In genomic region chr5:113295791-113296190, GRCm38 (mm10) we compare ENCODE assay signal across 10 mouse cellular contexts. TPM values are rescaled to one million over a fixed set of nuclear protein-coding genes. Genes with fewer than 3 reads are reported as not detected.
DNase-seq lines count a peak whose midpoint lies in the region; ATAC-seq and TF ChIP-seq lines count a peak whose summit lies in the region.
"Had no signal": no experiment of that assay in that cellular context is flagged by ENCODE, and none has a peak within 500 bp of the region (broad histone marks: within the 10 kb centered on the region; RNA-seq: fewer than 3 reads in every experiment).

No protein-coding gene starts in this region.

- peaks cover 5% of the 10 kb centered on the region for H3K4me1 ChIP-seq in forebrain, embryonic 14.5 days (ENCODE audit: control insufficient read depth, insufficient read depth, low read length)
- H3K4me1 ChIP-seq in forebrain, embryonic 11.5 days (replicated peaks; ENCODE audit: control insufficient read depth, insufficient read depth, low read length): 0 out of 2 replicates have a peak, but pooled peaks cover 2% of the 10 kb centered on the region
- peaks cover 5% of the 10 kb centered on the region for H3K4me1 ChIP-seq in ES-Bruce4 (ENCODE audit: control insufficient read depth, insufficient read depth, low read length)
- no peaks in the 10 kb centered on the region for H3K4me1 ChIP-seq in intestine, postnatal 0 days (replicated peaks; ENCODE audit: control insufficient read depth, insufficient read depth, low read length)
- H3K4me1 ChIP-seq in lung, adult 2 months (ENCODE audit: control insufficient read depth, insufficient read depth, low read length): no peaks in the 10 kb centered on the region
- H3K4me1 ChIP-seq: heart, embryonic 15.5 days had no signal

- DNase-seq in forebrain, embryonic 14.5 days (ENCODE audit: low spot score): peak; percentile 45
- no peak for DNase-seq in forebrain, embryonic 11.5 days (ENCODE audit: low spot score)
- peak; percentile 59 for DNase-seq in lung, adult 2 months
- DNase-seq in embryo, embryonic 9.5 days (ENCODE audit: extremely low spot score): no peak
- DNase-seq in T-cell, adult 2 months (ENCODE audit: low spot score): no peak

- no peak overlapping the region for H3K9ac ChIP-seq in forebrain, embryonic 14.5 days (ENCODE audit: low read length)
- no peak overlapping the region for H3K9ac ChIP-seq in forebrain, embryonic 11.5 days (ENCODE audit: low read length)
- no peak overlapping the region for H3K9ac ChIP-seq in ES-Bruce4 (ENCODE audit: low read depth, poor library complexity, severe bottlenecking)
- H3K9ac ChIP-seq in intestine, postnatal 0 days (ENCODE audit: low read depth, low read length): no peak overlapping the region
- H3K9ac ChIP-seq: heart, embryonic 15.5 days; midbrain, embryonic 12.5 days had no signal

- no peaks in the 10 kb centered on the region for H3K27me3 ChIP-seq in forebrain, embryonic 14.5 days (replicated peaks; ENCODE audit: control insufficient read depth, insufficient read depth, low read length)
- H3K27me3 ChIP-seq in forebrain, embryonic 11.5 days (ENCODE audit: control insufficient read depth, insufficient read depth, low read length): no peaks in the 10 kb centered on the region
- H3K27me3 ChIP-seq in ES-Bruce4 (ENCODE audit: control insufficient read depth, insufficient read depth, low read length, poor library complexity, severe bottlenecking): no peaks in the 10 kb centered on the region
- no peaks in the 10 kb centered on the region for H3K27me3 ChIP-seq in intestine, postnatal 0 days (replicated peaks; ENCODE audit: control insufficient read depth, insufficient read depth, low read length)

- 51% methylated on average over 4 of the region's 4 CpGs for WGBS in forebrain, embryonic 14.5 days
- WGBS in forebrain, embryonic 11.5 days: 67% methylated on average over 4 of the region's 4 CpGs
- 9% methylated on average over 4 of the region's 4 CpGs for WGBS in intestine, postnatal 0 days
- WGBS in lung, adult 2 months: 12% methylated on average over 4 of the region's 4 CpGs

- no peak for TF ChIP-seq POLR2A in ES-Bruce4 (IDR thresholded peaks at IDR 0.05; ENCODE audit: insufficient read depth, low read length)
- TF ChIP-seq POLR2A in lung, adult 2 months (IDR thresholded peaks at IDR 0.05; ENCODE audit: borderline replicate concordance, extremely low read depth, low read depth, low read length): no peak

- H3K4me2 ChIP-seq in forebrain, embryonic 14.5 days (ENCODE audit: low read length): no peak overlapping the region
- H3K4me2 ChIP-seq in forebrain, embryonic 11.5 days (ENCODE audit: low read depth, low read length, severe bottlenecking): no peak overlapping the region
- no peak overlapping the region for H3K4me2 ChIP-seq in intestine, postnatal 0 days (replicated peaks; ENCODE audit: low read depth)
- H3K4me2 ChIP-seq: heart, embryonic 15.5 days; midbrain, embryonic 12.5 days had no signal

- H3K36me3 ChIP-seq in forebrain, embryonic 14.5 days (ENCODE audit: control insufficient read depth, insufficient read depth, low read length): no peaks in the 10 kb centered on the region
- H3K36me3 ChIP-seq in forebrain, embryonic 11.5 days (ENCODE audit: control insufficient read depth, insufficient read depth, low read length): no peaks in the 10 kb centered on the region
- H3K36me3 ChIP-seq in ES-Bruce4 (ENCODE audit: control insufficient read depth, insufficient read depth, low read length, poor library complexity, severe bottlenecking): no peaks in the 10 kb centered on the region
- no peaks in the 10 kb centered on the region for H3K36me3 ChIP-seq in intestine, postnatal 0 days (ENCODE audit: control insufficient read depth, insufficient read depth)
- H3K36me3 ChIP-seq: heart, embryonic 15.5 days had no signal

- H3K9me3 ChIP-seq in forebrain, embryonic 14.5 days (replicated peaks; ENCODE audit: control insufficient read depth, low read length): no peaks in the 10 kb centered on the region
- H3K9me3 ChIP-seq in forebrain, embryonic 11.5 days (ENCODE audit: control insufficient read depth, low read length): no peaks in the 10 kb centered on the region
- no peaks in the 10 kb centered on the region for H3K9me3 ChIP-seq in ES-Bruce4 (replicated peaks; ENCODE audit: control insufficient read depth, insufficient read depth, low read length, poor library complexity, severe bottlenecking)
- no peaks in the 10 kb centered on the region for H3K9me3 ChIP-seq in intestine, postnatal 0 days (ENCODE audit: control insufficient read depth)
- H3K9me3 ChIP-seq: heart, embryonic 15.5 days; midbrain, embryonic 12.5 days had no signal

- ATAC-seq in forebrain, embryonic 14.5 days: no peak
- ATAC-seq in forebrain, embryonic 11.5 days (replicated peaks; ENCODE audit: low FRiP score): no peak
- ATAC-seq in intestine, postnatal 0 days: peak; percentile 91
- ATAC-seq in megakaryocyte, adult 5-6 weeks (ENCODE audit: poor library complexity, severe bottlenecking): no peak

- H3K27ac ChIP-seq in forebrain, embryonic 14.5 days (ENCODE audit: low read depth, low read length): no peak overlapping the region
- no peak overlapping the region for H3K27ac ChIP-seq in forebrain, embryonic 11.5 days (ENCODE audit: low read depth, low read length)
- no peak overlapping the region for H3K27ac ChIP-seq in ES-Bruce4 (ENCODE audit: insufficient read depth, low read length)
- no peak overlapping the region for H3K27ac ChIP-seq in intestine, postnatal 0 days (ENCODE audit: low read depth, low read length)
- H3K27ac ChIP-seq: heart, embryonic 15.5 days; midbrain, embryonic 12.5 days had no signal

- TF ChIP-seq EP300 in ES-Bruce4 (IDR thresholded peaks at IDR 0.05; ENCODE audit: insufficient read depth, low read depth, low read length): no peak

- H3K4me3 ChIP-seq in forebrain, embryonic 14.5 days (ENCODE audit: low read depth, low read length): no peak overlapping the region
- no peak overlapping the region for H3K4me3 ChIP-seq in forebrain, embryonic 11.5 days (ENCODE audit: low read depth, low read length)
- no peak overlapping the region for H3K4me3 ChIP-seq in ES-Bruce4 (ENCODE audit: low read depth, low read length)
- no peak overlapping the region for H3K4me3 ChIP-seq in intestine, postnatal 0 days (ENCODE audit: low read depth, low read length)
- H3K4me3 ChIP-seq in lung, adult 2 months (replicated peaks; ENCODE audit: extremely low read depth, low read depth, low read length): no peak overlapping the region
- H3K4me3 ChIP-seq: heart, embryonic 15.5 days; midbrain, embryonic 12.5 days had no signal

- peak; percentile 45 for TF ChIP-seq CTCF in ES-Bruce4 (IDR thresholded peaks at IDR 0.05; ENCODE audit: low read depth, low read length)
- TF ChIP-seq CTCF in intestine, postnatal 0 days (IDR thresholded peaks at IDR 0.05; ENCODE audit: low read depth): peak; percentile 80
- peak; percentile 53 for TF ChIP-seq CTCF in lung, adult 2 months (IDR thresholded peaks at IDR 0.05; ENCODE audit: insufficient read depth, low read length)

RNA-seq across cellular contexts. Expression of gene Sgsm1, which starts 14.8 kb away (rescaled TPM):
- 6.7 and 8.9 TPM in 2 replicates for polyA plus RNA-seq in forebrain, embryonic 14.5 days (2014; fragmentation: Nextera tagmentation; extraction: Ambion mirVana)
- 14.4 and 15.7 TPM in 2 replicates for polyA plus RNA-seq in forebrain, embryonic 11.5 days (2014; fragmentation: Nextera tagmentation; extraction: Ambion mirVana)
- 11.7 and 12.6 TPM in 2 replicates for polyA plus RNA-seq in ES-Bruce4 (2011; ENCODE audit: insufficient read depth, insufficient read length, low read depth, missing spikeins)
- polyA plus RNA-seq in intestine, postnatal 0 days (2015; fragmentation: Nextera tagmentation; extraction: Ambion mirVana): 4.0 TPM in 2 replicates
- 4.4 and 6.7 TPM in 2 replicates for polyA plus RNA-seq in lung, adult 2 months (2012; rRNA removed)
- total RNA-seq in megakaryocyte, adult 5-6 weeks (2015): not detected in 2 replicates
- not detected in 2 replicates for total RNA-seq in megakaryocyte, adult 5-6 weeks (2017)

Comparison
In these comparisons a context has a peak if more than half of its experiments do, and no peak if none do; other contexts are left out.
1. DNase-seq: peak in forebrain, embryonic 14.5 days (single experiment) and lung, adult 2 months (single experiment); none in forebrain, embryonic 11.5 days (single experiment), embryo, embryonic 9.5 days (single experiment) and T-cell, adult 2 months (single experiment).
2. Peak in every context shown above with its lines, with median percentiles within 50 percentile points of each other: CTCF ChIP-seq.